Mouse (Mus musculus) CH12.LX (cell line): Measurements from ENCODE around the gene Mrpl48. TPM values are rescaled to one million over a fixed set of nuclear protein-coding genes. Genes with fewer than 3 reads are reported as not detected.

ENCODE experiments used
- DNase-seq: peaks from one replicate; pipeline ENCODE4 v3.0.0-alpha.2; 2013; ENCODE audit errors: extremely low read depth
- H3K27ac ChIP-seq: 2 replicates; pipeline ENCODE4 v1.5.1; 2012; ENCODE audit warnings: low read depth, mild to moderate bottlenecking, control low read depth, moderate library complexity; ENCODE audit not compliant: insufficient read depth
- H3K27me3 ChIP-seq: replicated peaks from 2 replicates; pipeline ENCODE3; 2012; ENCODE audit warnings: inconsistent platforms
- H3K36me3 ChIP-seq, 2 experiments: replicated peaks in 1 of 2; 2 replicates each; pipeline versions ENCODE3 to v1.6.1; 2012; ENCODE audit warnings: inconsistent platforms in 1 of 2, low read length in 1 of 2, mild to moderate bottlenecking in 1 of 2, mixed read lengths in 1 of 2, moderate library complexity in 1 of 2; ENCODE audit not compliant: control insufficient read depth in 1 of 2, insufficient read depth in 1 of 2
- H3K4me1 ChIP-seq, 2 experiments: 2 replicates each; pipeline ENCODE4 v1.6.1; 2012; ENCODE audit warnings: inconsistent platforms in 1 of 2, moderate library complexity in 1 of 2; ENCODE audit not compliant: insufficient read depth in 2 of 2, control insufficient read depth in 1 of 2
- H3K4me2 ChIP-seq: 2 replicates; pipeline ENCODE4 v1.6.1; 2012; ENCODE audit warnings: low read depth, mild to moderate bottlenecking, control low read depth; ENCODE audit not compliant: poor library complexity, insufficient read depth, severe bottlenecking
- H3K4me3 ChIP-seq, 3 experiments: fragments of 150-350 bp in 1 of 3; sonication (generic) in 1 of 3; replicated peaks in 1 of 3; 2 replicates each; pipeline versions ENCODE3 to v1.5.1; 2011 to 2012; ENCODE audit warnings: low read depth in 2 of 3, low read length in 2 of 3, mild to moderate bottlenecking in 2 of 3, moderate library complexity in 2 of 3, control low read depth in 1 of 3, improper control_type of control experiment in 1 of 3, inconsistent platforms in 1 of 3, mixed read lengths in 1 of 3; ENCODE audit not compliant: poor library complexity in 1 of 3
- H3K79me2 ChIP-seq: replicated peaks from 2 replicates; pipeline ENCODE4 v1.6.1; 2012; ENCODE audit warnings: mild to moderate bottlenecking, moderate library complexity; ENCODE audit not compliant: control insufficient read depth, poor library complexity, insufficient read depth, severe bottlenecking; ENCODE audit errors: extremely low read depth
- H3K9ac ChIP-seq: 2 replicates; pipeline ENCODE4 v1.6.1; 2012; ENCODE audit warnings: low read depth, mild to moderate bottlenecking, control low read depth, moderate library complexity; ENCODE audit not compliant: insufficient read depth
- H3K9me3 ChIP-seq: replicated peaks from 2 replicates; pipeline ENCODE3; 2012; ENCODE audit warnings: low read length, inconsistent platforms, mixed read lengths
- BHLHE40 ChIP-seq: IDR thresholded peaks from 2 replicates; pipeline ENCODE4 v1.6.1; 2011; ENCODE audit warnings: mild to moderate bottlenecking, low read depth, low read length, improper control_type of control experiment
- CHD1 ChIP-seq: IDR thresholded peaks from 2 replicates; pipeline ENCODE4 v1.6.1; 2012; ENCODE audit warnings: low read depth, low read length, improper control_type of control experiment, inconsistent platforms
- CHD2 ChIP-seq: IDR thresholded peaks from 2 replicates; pipeline ENCODE4 v1.6.1; 2011; ENCODE audit warnings: low read length, improper control_type of control experiment
- CTCF ChIP-seq, 2 experiments: IDR thresholded peaks in 1 of 2; conservative IDR thresholded peaks in 1 of 2; 2 replicates each; pipeline ENCODE4 v1.5.1; 2011 to 2012; ENCODE audit warnings: low read depth in 2 of 2, low read length in 2 of 2, improper control_type of control experiment in 1 of 2, inconsistent platforms in 1 of 2, mild to moderate bottlenecking in 1 of 2, moderate library complexity in 1 of 2
- E2F4 ChIP-seq: IDR thresholded peaks from 2 replicates; pipeline ENCODE4 v1.6.1; 2011; ENCODE audit warnings: low read depth, low read length, improper control_type of control experiment; ENCODE audit not compliant: insufficient replicate concordance
- ELF1 ChIP-seq: IDR thresholded peaks from 2 replicates; pipeline ENCODE4 v1.6.1; 2014; ENCODE audit warnings: low read depth, mild to moderate bottlenecking, inconsistent platforms, low read length, improper control_type of control experiment
- EP300 ChIP-seq: IDR thresholded peaks from 2 replicates; pipeline ENCODE4 v1.6.1; 2011; ENCODE audit warnings: low read length, improper control_type of control experiment
- ETS1 ChIP-seq: conservative IDR thresholded peaks from 2 replicates; pipeline ENCODE4 v1.6.1; 2012; ENCODE audit warnings: low read depth, mild to moderate bottlenecking, inconsistent platforms, low read length, improper control_type of control experiment, moderate library complexity
- GABPA ChIP-seq: IDR thresholded peaks from 2 replicates; pipeline ENCODE4 v1.6.1; 2012; ENCODE audit warnings: low read depth, low read length, improper control_type of control experiment, inconsistent platforms; ENCODE audit not compliant: insufficient replicate concordance
- HCFC1 ChIP-seq: IDR thresholded peaks from 2 replicates; pipeline ENCODE4 v1.6.1; 2012; ENCODE audit warnings: low read depth, mild to moderate bottlenecking, inconsistent platforms, low read length, improper control_type of control experiment
- IRF4 ChIP-seq: IDR thresholded peaks from 2 replicates; pipeline ENCODE4 v1.6.1; 2014; ENCODE audit warnings: low read depth, mild to moderate bottlenecking, inconsistent platforms, low read length, improper control_type of control experiment
- JUN ChIP-seq: IDR thresholded peaks from 2 replicates; pipeline ENCODE4 v1.6.1; 2011; ENCODE audit warnings: low read depth, mild to moderate bottlenecking, low read length, improper control_type of control experiment, moderate library complexity; ENCODE audit not compliant: insufficient read depth
- JUND ChIP-seq: conservative IDR thresholded peaks from 2 replicates; pipeline ENCODE4 v1.6.1; 2011; ENCODE audit warnings: low read depth, low read length, improper control_type of control experiment
- KAT2A ChIP-seq: IDR thresholded peaks from 2 replicates; pipeline ENCODE4 v1.6.1; 2012; ENCODE audit warnings: low read length, improper control_type of control experiment, inconsistent platforms; ENCODE audit not compliant: insufficient replicate concordance
- MAFK ChIP-seq: IDR thresholded peaks from 2 replicates; pipeline ENCODE4 v1.6.1; 2011; ENCODE audit warnings: low read length, improper control_type of control experiment; ENCODE audit not compliant: insufficient replicate concordance
- MAX ChIP-seq: IDR thresholded peaks from 2 replicates; pipeline ENCODE4 v1.6.1; 2011; ENCODE audit warnings: low read length, improper control_type of control experiment
- MAZ ChIP-seq: IDR thresholded peaks from 2 replicates; pipeline ENCODE4 v1.6.1; 2012; ENCODE audit warnings: low read depth, mild to moderate bottlenecking, inconsistent platforms, low read length, improper control_type of control experiment, moderate library complexity
- MEF2A ChIP-seq: IDR thresholded peaks from 2 replicates; pipeline ENCODE4 v1.6.1; 2014; ENCODE audit warnings: low read depth, mild to moderate bottlenecking, inconsistent platforms, low read length, improper control_type of control experiment, borderline replicate concordance
- MXI1 ChIP-seq: IDR thresholded peaks from 2 replicates; pipeline ENCODE4 v1.6.1; 2011; ENCODE audit warnings: mild to moderate bottlenecking, low read depth, low read length, improper control_type of control experiment
- MYC ChIP-seq: IDR thresholded peaks from 2 replicates; pipeline ENCODE4 v1.6.1; 2011; ENCODE audit warnings: low read depth, mild to moderate bottlenecking, improper control_type of control experiment, low read length
- NELFE ChIP-seq: IDR thresholded peaks from 2 replicates; pipeline ENCODE4 v1.6.1; 2011; ENCODE audit warnings: low read depth, low read length, improper control_type of control experiment
- NRF1 ChIP-seq: IDR thresholded peaks from 2 replicates; pipeline ENCODE4 v1.6.1; 2014; ENCODE audit warnings: low read depth, mild to moderate bottlenecking, inconsistent platforms, low read length, improper control_type of control experiment, moderate library complexity
- PAX5 ChIP-seq: IDR thresholded peaks from 2 replicates; pipeline ENCODE4 v1.6.1; 2012; ENCODE audit warnings: low read length, inconsistent platforms, mixed read lengths
- POLR2A ChIP-seq: IDR thresholded peaks from 2 replicates; pipeline ENCODE4 v1.6.1; 2011; ENCODE audit warnings: low read depth, mild to moderate bottlenecking, improper control_type of control experiment, low read length
- POLR2AphosphoS2 ChIP-seq: IDR thresholded peaks from 2 replicates; pipeline ENCODE4 v1.6.1; 2011; ENCODE audit warnings: low read depth, low read length, improper control_type of control experiment
- RAD21 ChIP-seq: IDR thresholded peaks from 2 replicates; pipeline ENCODE4 v1.6.1; 2011; ENCODE audit warnings: low read depth, mild to moderate bottlenecking, low read length, improper control_type of control experiment, moderate library complexity
- RCOR1 ChIP-seq: conservative IDR thresholded peaks from 2 replicates; pipeline ENCODE4 v1.6.1; 2012; ENCODE audit warnings: low read depth, mild to moderate bottlenecking, inconsistent platforms, low read length, improper control_type of control experiment
- SIN3A ChIP-seq: IDR thresholded peaks from 2 replicates; pipeline ENCODE4 v1.6.1; 2012; ENCODE audit warnings: low read length, improper control_type of control experiment, inconsistent platforms
- SMC3 ChIP-seq: IDR thresholded peaks from 2 replicates; pipeline ENCODE4 v1.6.1; 2011; ENCODE audit warnings: low read depth, low read length, improper control_type of control experiment
- TBP ChIP-seq: conservative IDR thresholded peaks from 2 replicates; pipeline ENCODE4 v1.6.1; 2011; ENCODE audit warnings: low read depth, low read length, improper control_type of control experiment
- TCF12 ChIP-seq: IDR thresholded peaks from 2 replicates; pipeline ENCODE4 v1.6.1; 2014; ENCODE audit warnings: low read depth, mild to moderate bottlenecking, inconsistent platforms, low read length, improper control_type of control experiment
- UBTF ChIP-seq: IDR thresholded peaks from 2 replicates; pipeline ENCODE4 v1.6.1; 2012; ENCODE audit warnings: low read depth, mild to moderate bottlenecking, inconsistent platforms, low read length, improper control_type of control experiment, moderate library complexity
- USF1 ChIP-seq: IDR thresholded peaks from 2 replicates; pipeline ENCODE4 v1.6.1; 2014; ENCODE audit warnings: low read depth, mild to moderate bottlenecking, inconsistent platforms, low read length, improper control_type of control experiment
- USF2 ChIP-seq: conservative IDR thresholded peaks from 2 replicates; pipeline ENCODE4 v1.6.1; 2011; ENCODE audit warnings: low read depth, low read length, improper control_type of control experiment
- ZC3H11A ChIP-seq: IDR thresholded peaks from 2 replicates; pipeline ENCODE4 v1.6.1; 2012; ENCODE audit warnings: low read depth, mild to moderate bottlenecking, inconsistent platforms, low read length, improper control_type of control experiment
- ZKSCAN1 ChIP-seq: IDR thresholded peaks from 2 replicates; pipeline ENCODE4 v1.6.1; 2012; ENCODE audit warnings: low read depth, inconsistent platforms, low read length, improper control_type of control experiment, borderline replicate concordance
- ZMIZ1 ChIP-seq: IDR thresholded peaks from 2 replicates; pipeline ENCODE4 v1.6.1; 2012; ENCODE audit warnings: low read depth, mild to moderate bottlenecking, inconsistent platforms, low read length, improper control_type of control experiment
- ZNF384 ChIP-seq: IDR thresholded peaks from 2 replicates; pipeline ENCODE4 v1.6.1; 2012; ENCODE audit warnings: low read depth, low read length, improper control_type of control experiment, inconsistent platforms
- dilution Hi-C: fragments of 300-500 bp; cut with MboI; formaldehyde crosslinking; loops from 2 replicates; pipeline ENCODE4 v1.14.3; 2020; ENCODE audit warnings: low sequenced_read_pairs; ENCODE audit not compliant: extremely low pct_unique_long_range_greater_than_20kb, extremely low pct_ligation_motif_present
- in situ Hi-C: fragments of 300-500 bp; cut with MboI; formaldehyde crosslinking; loops from 3 replicates; pipeline ENCODE4 v1.14.3; 2019; ENCODE audit warnings: low sequenced_read_pairs, low pct_ligation_motif_present, low pct_unique_long_range_greater_than_20kb, mixed read lengths
- polyA plus RNA-seq: library from polyadenylated mRNA; unstranded; fragments of >175 nt; gene quantifications from 2 replicates; pipeline ENCODE4 v1.2.1, GENCODE M21; 2012; ENCODE audit warnings: low read depth; ENCODE audit not compliant: insufficient read length
- total RNA-seq, 2 experiments: library from RNA; depleted of rRNA; stranded (reverse); fragments of 300-350 nt in 1 of 2; fragments of >200 nt in 1 of 2; gene quantifications; 2 replicates each; pipeline ENCODE4 v1.2.3; 2012 to 2014

Mrpl48 gene
- total and polyA plus RNA-seq, 3 experiments, result 39.1 to 99.4 (median 98.5) TPM

- Histone ChIP-seq H3K4me2 (peak overlapping the region; percentile 99; the same call in 1 of the 2 replicates), H3K4me3 (peak overlapping the region; percentile 59 to 82 (median 79)), H3K27me3 (no peaks in the 10 kb centered on the region), H3K9ac (peak overlapping the region; percentile 94)
- peak; percentile 89 for DNase-seq
- dilution Hi-C loops, result no loop called here
- TF ChIP-seq CTCF (conservative IDR thresholded peaks at IDR 0.05 in 1 of 2, IDR thresholded peaks at IDR 0.05 in 1 of 2; ENCODE audit: low read depth in 2 of 2, low read length in 2 of 2) (no peak), JUN (no peak), TCF12 (peak; percentile 82), RCOR1 (no peak), NELFE (peak; percentile 70), CHD1 (no peak), BHLHE40 (peak; percentile 96), CHD2 (no peak), MEF2A (0 out of 2 replicates have a peak, but pooled peaks have one; percentile 29), ZMIZ1 (no peak), USF1 (no peak), PAX5 (no peak), JUND (0 out of 2 replicates have a peak, but pooled peaks have one; percentile 36), HCFC1 (peak; percentile 90), ELF1 (peak; percentile 43; the same call in 1 of the 2 replicates), MAZ (peak; percentile 51; the same call in 1 of the 2 replicates), GABPA (no peak; the same call in 1 of the 2 replicates), EP300 (no peak), TBP (peak; percentile 89), SMC3 (no peak), NRF1 (no peak), MAFK (no peak), E2F4 (no peak), MXI1 (peak; percentile 96), ZC3H11A (no peak), ZKSCAN1 (no peak), MAX (peak; percentile 85; the same call in 1 of the 2 replicates), ZNF384 (no peak), KAT2A (peak; percentile 84; the same call in 1 of the 2 replicates), USF2 (no peak), UBTF (no peak), ETS1 (peak; percentile 47; the same call in 1 of the 2 replicates), IRF4 (no peak), RAD21 (no peak), POLR2A (no peak; the same call in none of the 2 replicates), POLR2AphosphoS2 (no peak), SIN3A (peak; percentile 94), MYC (peak; percentile 86)
- TF ChIP-seq, all 38 proteins: peak for 15
- in situ Hi-C loops, result loop anchor here (5.0 kb wide), 1 partner anchor 45 kb away; the partner anchor contains the start of gene Coa4
- Histone ChIP-seq H3K9me3 (no peaks in the 10 kb centered on the region), H3K36me3 (peaks cover 0 to 8% of the 10 kb centered on the region in 2 experiments), H3K27ac (peak overlapping the region; percentile 65; the same call in 1 of the 2 replicates), H3K4me1 (peaks cover 0 to 13% of the 10 kb centered on the region in 2 experiments; a peak in 2 of 4 replicates), H3K79me2 (no peaks in the 10 kb centered on the region; the same call in 1 of the 2 replicates)
Measured at GRCm38 (mm10) chr7:100582727-100583236, 25.3 kb downstream of the Mrpl48 start.
